Mouse (Mus musculus) neural tube, embryonic 12.5 days (tissue): Measurements from ENCODE around the gene Top1. TPM values are rescaled to one million over a fixed set of nuclear protein-coding genes. Genes with fewer than 3 reads are reported as not detected.

Source experiments
- ATAC-seq: fragments of 200-750 bp; cut with Nextera tagmentation; 2 replicates; pipeline ENCODE4 v1.8.0; 2017; ENCODE audit warnings: low read depth, mild to moderate bottlenecking, moderate TSS enrichment, moderate library complexity; ENCODE audit not compliant: low FRiP score
- H3K27ac ChIP-seq: fragments of 300-500 bp; sonication (generic); 2 replicates; pipeline ENCODE4 v1.5.1; 2016
- H3K27me3 ChIP-seq: fragments of 300-500 bp; sonication (generic); replicated peaks from 2 replicates; pipeline ENCODE4 v1.6.1; 2016; ENCODE audit warnings: mild to moderate bottlenecking
- H3K36me3 ChIP-seq: fragments of 300-500 bp; sonication (generic); 2 replicates; pipeline ENCODE4 v1.6.1; 2016; ENCODE audit warnings: mild to moderate bottlenecking
- H3K4me1 ChIP-seq: fragments of 300-500 bp; sonication (generic); 2 replicates; pipeline ENCODE4 v1.6.1; 2016
- H3K4me2 ChIP-seq: fragments of 300-500 bp; sonication (generic); replicated peaks from 2 replicates; pipeline ENCODE4 v1.6.1; 2016; ENCODE audit warnings: mild to moderate bottlenecking
- H3K4me3 ChIP-seq: fragments of 300-500 bp; sonication (generic); 2 replicates; pipeline ENCODE4 v1.5.1; 2016
- H3K9ac ChIP-seq: fragments of 300-500 bp; sonication (generic); 2 replicates; pipeline ENCODE4 v1.6.1; 2016; ENCODE audit warnings: mild to moderate bottlenecking
- H3K9me3 ChIP-seq: fragments of 300-500 bp; sonication (generic); 2 replicates; pipeline ENCODE4 v1.6.1; 2016; ENCODE audit warnings: mild to moderate bottlenecking
- WGBS: fragments of 180-500 bp; shearing (Covaris S2); methylation state at CpG from one replicate; pipeline ENCODE4 v1.1.7; 2016; 5-methylcytosine and 5-hydroxymethylcytosine counted together
- polyA plus RNA-seq: library from polyadenylated mRNA; unstranded; fragments of >200 nt; fragmentation: Nextera tagmentation; extraction: Ambion mirVana; gene quantifications from 2 replicates; pipeline ENCODE4 v1.2.1, GENCODE M21; 2016

The Top1 gene
- polyA plus RNA-seq, 1 experiment from 2014 or later, result 106 TPM

DNA sequence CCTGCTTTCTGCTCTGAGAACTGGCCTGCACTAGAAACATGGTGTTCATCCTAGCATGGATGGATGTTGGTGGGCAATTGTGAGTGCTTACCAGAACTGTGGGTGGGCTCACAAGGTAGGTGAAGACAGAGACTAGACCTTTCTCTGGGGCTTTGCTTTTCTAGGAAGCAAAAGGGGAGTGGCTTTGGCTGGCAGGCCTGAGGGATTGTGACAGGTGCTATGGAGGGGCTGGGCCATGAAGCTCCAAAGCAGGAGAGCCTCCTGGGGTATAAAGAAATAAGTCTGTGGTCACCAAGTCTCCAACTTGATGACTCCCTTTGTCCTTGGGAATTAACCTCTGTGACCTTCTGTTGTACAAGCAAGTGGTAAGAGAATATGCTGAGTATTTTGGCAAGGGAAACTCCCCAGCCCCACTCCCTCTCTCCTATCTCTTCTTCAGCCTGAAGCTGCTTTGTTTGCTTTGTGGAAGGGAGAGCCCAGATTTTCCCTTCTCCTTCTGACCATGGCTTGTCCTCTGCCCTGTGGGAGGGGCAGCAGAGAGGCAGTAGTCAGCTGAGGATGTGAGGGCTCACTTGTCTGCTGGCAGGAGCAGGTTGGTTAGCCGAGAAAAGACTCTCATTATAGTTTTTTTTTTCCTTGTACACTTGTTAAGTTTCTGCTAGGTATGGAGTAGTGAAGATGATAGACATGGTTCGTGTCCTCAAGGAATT, 94.1 kb downstream of the Top1 start:
- H3K9ac ChIP-seq, result no peak overlapping the region
- H3K4me2 ChIP-seq, result no peak overlapping the region
- no peaks in the 10 kb centered on the region for H3K27me3 ChIP-seq
- peaks cover 57% of the 10 kb centered on the region for H3K36me3 ChIP-seq
- WGBS, result 62% methylated on average over 2 of the region's 2 CpGs
- ATAC-seq, result no peak
- H3K27ac ChIP-seq, result no peak overlapping the region
- H3K4me3 ChIP-seq, result no peak overlapping the region
- H3K4me1 ChIP-seq, result peaks cover 33% of the 10 kb centered on the region
- no peaks in the 10 kb centered on the region for H3K9me3 ChIP-seq

DNA sequence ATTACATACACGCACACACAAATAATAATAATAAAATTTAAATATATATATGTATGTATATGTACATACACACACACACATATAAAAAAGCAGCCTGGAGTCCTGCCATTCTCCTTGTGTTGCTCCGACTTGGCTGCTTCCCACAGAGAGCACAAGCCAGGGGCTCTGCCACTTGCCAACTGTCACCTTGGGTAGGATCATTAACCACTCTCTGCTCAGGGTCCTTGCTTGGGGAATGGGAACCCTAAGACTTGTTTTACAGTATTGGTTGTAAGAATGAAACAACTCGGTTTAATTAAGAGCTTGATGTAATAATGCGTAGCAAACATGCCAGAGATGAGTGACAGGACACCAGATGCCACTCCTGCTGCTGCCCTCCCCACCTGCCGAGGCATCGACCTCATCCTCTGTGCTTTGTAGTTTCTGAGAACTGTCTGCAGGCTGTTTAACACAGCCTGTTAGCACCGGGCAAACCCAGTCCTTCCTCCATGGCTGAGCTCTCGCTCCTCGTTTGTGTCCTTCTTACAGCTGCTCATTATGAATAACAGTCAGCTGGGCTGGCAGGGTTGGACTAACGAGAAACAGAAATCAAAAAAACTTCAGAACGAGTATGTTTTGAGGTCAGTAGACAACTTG, 95.0 kb downstream of the Top1 start:
- Histone ChIP-seq H3K9ac (no peak overlapping the region), H3K4me2 (no peak overlapping the region), H3K4me1 (peaks cover 25% of the 10 kb centered on the region), H3K27me3 (no peaks in the 10 kb centered on the region), H3K9me3 (no peaks in the 10 kb centered on the region), H3K36me3 (peaks cover 52% of the 10 kb centered on the region), H3K27ac (no peak overlapping the region), H3K4me3 (no peak overlapping the region)
- 79% methylated on average over 11 of the region's 11 CpGs for WGBS
- ATAC-seq, result no peak

DNA sequence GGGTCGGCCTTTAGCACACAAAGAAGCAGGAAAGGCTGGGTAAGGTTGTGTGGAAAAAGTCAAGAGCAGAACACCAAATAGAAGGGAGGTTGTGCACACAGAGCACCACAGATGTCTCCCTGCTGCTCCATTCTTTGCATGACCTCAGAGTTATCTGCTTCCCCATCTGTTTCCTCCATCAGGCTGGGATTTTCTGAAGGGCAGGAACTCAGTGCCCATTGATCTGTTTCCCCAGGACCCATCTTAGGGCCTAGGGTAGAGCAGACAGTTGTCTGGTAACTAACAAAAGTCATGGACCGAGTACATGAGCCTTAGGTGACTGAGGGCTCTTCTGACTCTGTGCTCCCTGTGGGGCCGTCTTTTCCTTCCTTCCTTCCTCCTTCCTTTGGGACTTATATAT, 95.9 kb downstream of the Top1 start:
- ATAC-seq, result no peak
- Histone ChIP-seq H3K4me2 (no peak overlapping the region), H3K4me1 (peaks cover 24% of the 10 kb centered on the region), H3K27ac (no peak overlapping the region), H3K9ac (no peak overlapping the region), H3K27me3 (no peaks in the 10 kb centered on the region), H3K9me3 (no peaks in the 10 kb centered on the region), H3K4me3 (no peak overlapping the region), H3K36me3 (peaks cover 50% of the 10 kb centered on the region)
- 78% methylated on average over 3 of the region's 3 CpGs for WGBS

DNA sequence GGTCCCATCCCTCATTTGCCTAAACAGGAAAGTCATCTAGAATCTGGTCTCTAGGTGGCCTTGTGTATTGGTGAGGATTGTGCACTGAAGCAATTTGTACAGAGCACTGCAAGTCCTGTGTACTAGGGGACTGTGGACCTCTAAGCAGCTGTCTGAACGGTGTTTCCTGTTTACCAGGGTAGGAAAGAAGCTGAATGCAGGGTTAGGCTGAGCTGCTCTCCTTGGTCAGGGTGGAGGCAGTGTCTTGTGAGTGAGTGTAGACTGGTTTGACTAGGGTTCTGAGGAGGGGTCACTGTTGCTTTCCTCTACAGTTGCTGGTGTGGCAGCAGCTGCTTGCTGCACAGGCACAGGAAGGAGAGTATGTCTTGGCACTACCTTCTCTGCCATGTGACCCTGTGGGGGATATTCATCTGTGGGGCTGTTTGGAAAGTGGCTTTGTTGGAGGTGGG, 96.5 kb downstream of the Top1 start:
- peaks cover 24% of the 10 kb centered on the region for H3K4me1 ChIP-seq
- no peak overlapping the region for H3K4me3 ChIP-seq
- WGBS, result 78% methylated on average over 1 of the region's 1 CpGs
- H3K27ac ChIP-seq, result no peak overlapping the region
- no peak for ATAC-seq
- H3K27me3 ChIP-seq, result no peaks in the 10 kb centered on the region
- H3K9ac ChIP-seq, result no peak overlapping the region
- no peaks in the 10 kb centered on the region for H3K9me3 ChIP-seq
- no peak overlapping the region for H3K4me2 ChIP-seq
- peaks cover 50% of the 10 kb centered on the region for H3K36me3 ChIP-seq

DNA sequence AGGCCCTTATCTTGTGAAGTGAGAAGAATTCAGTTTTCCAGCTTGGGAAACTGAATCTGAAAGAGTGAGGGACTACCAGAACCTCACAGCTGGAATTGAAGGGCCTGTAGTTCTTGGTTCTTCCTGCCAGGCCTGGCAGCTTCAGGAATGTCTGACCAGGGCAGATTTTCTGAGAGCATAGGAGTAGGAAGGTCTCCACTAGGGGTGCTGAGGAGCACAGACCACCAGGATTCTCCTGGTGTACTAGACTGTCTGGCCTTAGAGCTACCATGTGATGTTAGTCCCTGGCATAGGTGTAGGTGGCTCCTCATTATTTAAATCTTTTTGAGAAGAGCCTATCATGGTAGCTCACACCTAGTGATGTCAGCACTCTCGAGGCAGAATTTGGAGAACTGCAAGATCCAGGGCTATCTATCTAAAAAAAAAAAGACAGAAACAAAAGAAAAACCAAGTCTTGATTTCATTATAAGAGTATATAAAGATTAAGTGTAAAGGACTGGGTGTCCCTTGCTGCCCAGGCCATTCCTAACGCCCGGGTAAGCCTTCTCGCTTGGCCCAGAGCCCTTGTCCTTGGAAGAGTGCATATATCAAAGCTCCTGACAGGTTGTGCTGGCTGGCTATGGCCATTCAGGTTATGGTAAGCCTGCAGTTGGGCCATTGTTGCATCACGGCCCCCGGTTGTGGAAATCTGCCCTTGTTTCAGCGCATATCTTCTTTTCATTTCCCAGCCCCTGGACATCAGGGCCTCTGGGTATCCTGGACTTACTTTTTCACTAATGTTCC, 98.5 kb downstream of the Top1 start:
- Histone ChIP-seq H3K27me3 (no peaks in the 10 kb centered on the region), H3K4me1 (peaks cover 10% of the 10 kb centered on the region; the same call in 1 of the 2 replicates), H3K27ac (no peak overlapping the region), H3K36me3 (peaks cover 57% of the 10 kb centered on the region), H3K9me3 (no peaks in the 10 kb centered on the region), H3K4me3 (no peak overlapping the region), H3K4me2 (no peak overlapping the region), H3K9ac (no peak overlapping the region)
- ATAC-seq, result no peak
- 79% methylated on average over 7 of the region's 7 CpGs for WGBS

DNA sequence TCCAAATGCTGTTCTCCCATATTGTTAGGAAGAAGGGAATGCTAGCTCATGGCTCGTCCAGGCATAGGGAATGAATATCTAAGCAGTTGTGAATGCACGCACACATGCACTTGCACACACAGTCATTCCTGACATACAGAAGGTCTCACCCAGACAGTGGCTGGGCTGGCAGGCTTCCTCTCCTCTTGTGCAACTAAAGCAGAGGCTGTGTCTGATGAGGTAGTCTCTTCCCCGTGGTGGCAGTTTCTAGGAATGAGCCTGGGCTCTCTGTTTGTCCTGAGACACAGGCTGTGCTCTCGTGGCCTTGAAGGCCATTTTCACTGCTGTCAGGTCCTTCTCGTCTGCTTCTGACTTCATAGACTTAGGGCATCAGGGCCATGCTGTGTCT, 99.1 kb downstream of the Top1 start:
- no peak overlapping the region for H3K4me3 ChIP-seq
- WGBS, result 89% methylated on average over 5 of the region's 5 CpGs
- H3K9ac ChIP-seq, result no peak overlapping the region
- H3K27me3 ChIP-seq, result no peaks in the 10 kb centered on the region
- H3K4me2 ChIP-seq, result no peak overlapping the region
- H3K9me3 ChIP-seq, result no peaks in the 10 kb centered on the region
- H3K36me3 ChIP-seq, result peaks cover 58% of the 10 kb centered on the region
- H3K4me1 ChIP-seq, result peaks cover 5% of the 10 kb centered on the region; the same call in 1 of the 2 replicates
- H3K27ac ChIP-seq, result no peak overlapping the region
- no peak for ATAC-seq

DNA sequence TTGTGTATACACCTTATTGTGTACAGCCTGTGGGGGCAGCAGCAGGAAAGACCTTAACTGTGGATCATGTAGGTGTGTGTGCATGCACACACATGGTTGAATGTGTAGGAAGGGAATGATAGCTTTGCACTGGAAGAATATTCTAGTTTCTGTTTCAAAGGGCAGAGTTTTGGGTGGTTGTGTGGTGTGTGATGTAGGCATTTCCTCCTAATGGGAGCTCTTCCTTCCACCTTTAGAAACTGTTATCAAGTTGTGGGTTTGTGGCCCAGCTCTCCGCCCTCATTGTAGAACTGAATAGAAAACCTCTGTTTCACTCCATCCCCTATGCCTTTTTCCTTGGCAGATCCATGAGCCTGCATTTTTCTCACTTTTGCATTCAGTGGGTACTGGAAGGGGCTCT, 99.8 kb downstream of the Top1 start:
- ATAC-seq, result no peak
- peaks cover 62% of the 10 kb centered on the region for H3K36me3 ChIP-seq
- H3K9ac ChIP-seq, result no peak overlapping the region
- H3K4me3 ChIP-seq, result no peak overlapping the region
- no peak overlapping the region for H3K27ac ChIP-seq
- no peaks in the 10 kb centered on the region for H3K9me3 ChIP-seq
- H3K27me3 ChIP-seq, result no peaks in the 10 kb centered on the region
- peaks cover 5% of the 10 kb centered on the region; the same call in 1 of the 2 replicates for H3K4me1 ChIP-seq
- no peak overlapping the region for H3K4me2 ChIP-seq
- WGBS, result 96% methylated on average over 1 of the region's 1 CpGs

DNA sequence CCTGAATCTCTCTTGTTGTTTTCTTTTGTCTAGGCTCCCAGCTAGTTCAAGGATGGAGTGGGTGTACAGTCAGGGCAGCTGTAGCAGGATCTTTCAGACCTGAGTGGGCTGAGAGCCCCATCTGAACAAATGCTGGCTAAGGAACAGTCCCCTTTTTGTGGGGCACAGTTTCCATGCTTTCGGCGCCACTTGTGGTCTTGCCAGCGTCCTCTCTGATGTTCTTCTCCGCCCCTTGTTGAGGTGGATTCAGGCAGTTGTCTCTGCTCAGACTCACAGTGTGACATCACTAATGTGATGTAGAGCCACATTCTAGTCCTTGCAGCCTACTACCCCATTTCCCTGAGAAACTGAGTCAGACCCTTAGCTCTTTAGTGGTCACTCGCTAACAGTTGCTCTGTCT, 100.9 kb downstream of the Top1 start:
- H3K9ac ChIP-seq, result no peak overlapping the region
- WGBS, result 98% methylated on average over 5 of the region's 5 CpGs
- no peaks in the 10 kb centered on the region for H3K27me3 ChIP-seq
- H3K4me3 ChIP-seq, result no peak overlapping the region
- H3K27ac ChIP-seq, result no peak overlapping the region
- H3K9me3 ChIP-seq, result no peaks in the 10 kb centered on the region
- no peak overlapping the region for H3K4me2 ChIP-seq
- ATAC-seq, result no peak
- no peaks in the 10 kb centered on the region; the same call in 1 of the 2 replicates for H3K4me1 ChIP-seq
- peaks cover 69% of the 10 kb centered on the region for H3K36me3 ChIP-seq

DNA sequence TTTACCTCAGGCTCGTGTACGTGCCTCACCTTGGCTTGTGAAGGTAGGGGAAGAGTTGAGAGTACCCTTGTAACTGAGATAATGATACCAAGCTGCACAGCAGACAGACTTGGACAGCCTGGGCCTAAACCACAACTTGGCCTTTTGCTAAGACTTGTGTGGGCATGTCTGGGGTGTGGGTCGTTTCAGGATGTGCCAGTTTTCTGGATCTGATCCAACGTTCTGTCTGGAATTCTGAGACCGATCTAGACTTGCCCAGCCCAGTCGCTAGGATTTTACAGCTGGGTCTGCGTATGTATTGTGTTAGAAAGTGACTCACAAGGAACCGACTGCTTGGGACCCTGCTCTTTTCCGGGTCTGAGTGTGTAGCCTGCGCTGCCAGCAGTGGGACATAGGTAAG, 101.4 kb downstream of the Top1 start:
- H3K4me1 ChIP-seq, result no peaks in the 10 kb centered on the region; the same call in 1 of the 2 replicates
- H3K9ac ChIP-seq, result no peak overlapping the region
- H3K27me3 ChIP-seq, result no peaks in the 10 kb centered on the region
- ATAC-seq, result no peak
- peaks cover 71% of the 10 kb centered on the region for H3K36me3 ChIP-seq
- H3K9me3 ChIP-seq, result no peaks in the 10 kb centered on the region
- no peak overlapping the region for H3K4me3 ChIP-seq
- H3K4me2 ChIP-seq, result no peak overlapping the region
- no peak overlapping the region for H3K27ac ChIP-seq
- WGBS, result 96% methylated on average over 10 of the region's 10 CpGs

DNA sequence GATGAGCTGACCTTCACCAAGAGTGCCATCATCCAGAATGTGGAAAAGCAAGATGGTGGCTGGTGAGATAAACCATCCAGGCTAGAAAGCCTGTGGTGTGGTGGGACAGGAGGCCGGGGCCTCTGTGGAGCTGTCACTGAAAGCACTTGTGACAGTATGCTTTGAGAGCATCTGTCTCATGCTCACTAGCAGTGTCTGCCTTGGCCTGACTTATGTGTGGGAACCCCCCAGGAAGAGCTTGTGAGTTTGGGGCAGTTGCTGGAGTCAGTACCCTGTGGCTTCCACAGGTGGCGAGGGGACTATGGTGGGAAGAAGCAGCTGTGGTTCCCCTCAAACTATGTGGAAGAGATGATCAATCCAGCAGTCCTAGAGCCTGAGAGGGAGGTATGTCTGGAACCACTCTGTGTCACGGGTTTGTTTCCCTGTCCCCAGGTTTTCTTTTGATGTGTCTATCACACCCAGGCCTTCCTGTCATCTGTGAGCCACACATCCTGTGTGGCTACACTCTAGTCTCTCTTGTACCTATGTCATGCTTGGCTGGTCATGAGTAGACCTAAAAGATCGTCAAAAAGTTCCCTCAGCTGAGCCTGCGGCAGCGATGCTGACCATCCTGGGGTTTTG, 111.0 kb downstream of the Top1 start:
- WGBS, result 94% methylated on average over 6 of the region's 6 CpGs
- H3K9me3 ChIP-seq, result no peaks in the 10 kb centered on the region
- H3K4me1 ChIP-seq, result no peaks in the 10 kb centered on the region
- no peak overlapping the region for H3K27ac ChIP-seq
- no peak overlapping the region for H3K4me2 ChIP-seq
- H3K36me3 ChIP-seq, result peaks cover 100% of the 10 kb centered on the region
- no peak overlapping the region for H3K9ac ChIP-seq
- no peak for ATAC-seq
- H3K27me3 ChIP-seq, result no peaks in the 10 kb centered on the region
- no peak overlapping the region for H3K4me3 ChIP-seq

DNA sequence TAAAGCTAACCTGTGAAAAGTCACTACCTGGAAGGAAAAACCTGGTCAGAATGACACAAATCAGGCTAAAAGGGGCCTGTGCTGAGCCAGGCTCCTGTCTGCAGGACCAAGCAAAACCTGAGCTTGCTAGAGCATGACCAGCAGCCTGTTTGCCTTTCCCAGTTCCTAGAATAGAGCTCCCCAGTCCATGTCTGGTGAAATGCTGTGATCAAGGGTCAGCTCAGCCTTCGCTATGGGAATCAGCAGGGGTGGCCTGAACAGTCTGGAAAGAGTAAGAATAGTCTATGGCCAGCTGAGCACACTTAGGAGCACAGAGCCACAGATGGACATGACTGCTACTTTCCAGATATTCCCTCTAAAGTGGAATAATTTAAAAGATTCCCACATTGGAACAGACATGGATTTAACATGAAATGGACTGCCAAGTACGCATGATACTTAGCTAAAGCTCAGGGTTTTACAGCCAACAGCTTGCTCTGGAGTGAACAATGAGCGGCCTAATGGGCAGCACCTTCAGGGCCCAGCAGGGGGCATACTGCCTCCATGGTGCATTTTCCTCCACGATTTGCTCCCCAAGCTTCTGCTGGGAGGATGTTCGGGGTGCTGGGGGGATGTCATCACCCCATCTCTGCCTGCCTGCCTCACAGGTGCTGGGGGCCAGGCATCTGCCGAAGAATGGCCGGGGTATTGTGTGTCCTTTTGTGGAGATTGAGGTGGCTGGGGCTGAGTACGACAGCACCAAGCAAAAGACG, 114.9 kb downstream of the Top1 start:
- ATAC-seq, result no peak
- Histone ChIP-seq H3K4me3 (no peak overlapping the region), H3K27me3 (no peaks in the 10 kb centered on the region), H3K9ac (no peak overlapping the region), H3K4me1 (no peaks in the 10 kb centered on the region), H3K36me3 (peaks cover 95% of the 10 kb centered on the region), H3K9me3 (no peaks in the 10 kb centered on the region), H3K27ac (no peak overlapping the region), H3K4me2 (no peak overlapping the region)
- WGBS, result 87% methylated on average over 9 of the region's 9 CpGs
